Mouse (Mus musculus) forebrain, embryonic 12.5 days (tissue): Measurements from ENCODE around the gene Map2k7. TPM values are rescaled to one million over a fixed set of nuclear protein-coding genes. Genes with fewer than 3 reads are reported as not detected.
A peak's percentile ranks its signal among the peaks of the same experiment; 100 is the strongest.
"Not testable (repeated sequence)": the region's sequence is repeated elsewhere in the genome, so short reads cannot be mapped to it uniquely, and the experiment has no call there.

ENCODE experiments used
- ATAC-seq: fragments of 200-750 bp; cut with Nextera tagmentation; 2 replicates; pipeline ENCODE4 v1.8.0; 2017; ENCODE audit warnings: moderate TSS enrichment; ENCODE audit not compliant: low FRiP score
- H3K27ac ChIP-seq: fragments of 300-500 bp; sonication (generic); 2 replicates; pipeline ENCODE4 v1.5.1; 2016; ENCODE audit warnings: mild to moderate bottlenecking
- H3K27me3 ChIP-seq: fragments of 300-500 bp; sonication (generic); 2 replicates; pipeline ENCODE4 v1.6.1; 2016; ENCODE audit warnings: mild to moderate bottlenecking
- H3K36me3 ChIP-seq: fragments of 300-500 bp; sonication (generic); replicated peaks from 2 replicates; pipeline ENCODE4 v1.6.1; 2016; ENCODE audit warnings: mild to moderate bottlenecking
- H3K4me1 ChIP-seq: fragments of 300-500 bp; sonication (generic); 2 replicates; pipeline ENCODE4 v1.6.1; 2016
- H3K4me2 ChIP-seq: fragments of 300-500 bp; sonication (generic); 2 replicates; pipeline ENCODE4 v1.6.1; 2016; ENCODE audit warnings: mild to moderate bottlenecking, moderate library complexity
- H3K4me3 ChIP-seq: fragments of 300-500 bp; sonication (generic); replicated peaks from 2 replicates; pipeline ENCODE4 v1.5.1; 2016; ENCODE audit warnings: mild to moderate bottlenecking
- H3K9ac ChIP-seq: fragments of 300-500 bp; sonication (generic); 2 replicates; pipeline ENCODE4 v1.6.1; 2016; ENCODE audit warnings: mild to moderate bottlenecking
- H3K9me3 ChIP-seq: fragments of 300-500 bp; sonication (generic); 2 replicates; pipeline ENCODE4 v1.6.1; 2016
- WGBS: fragments of 180-500 bp; shearing (Covaris S2); methylation state at CpG from one replicate; pipeline ENCODE4 v1.1.7; 2016; 5-methylcytosine and 5-hydroxymethylcytosine counted together
- polyA plus RNA-seq: library from polyadenylated mRNA; unstranded; fragments of >200 nt; fragmentation: Nextera tagmentation; extraction: Ambion mirVana; gene quantifications from 2 replicates; pipeline ENCODE4 v1.2.1, GENCODE M21; 2016

The Map2k7 gene
- polyA plus RNA-seq, 1 experiment from 2014 or later, result 36.8 TPM

- Histone ChIP-seq H3K27ac (peak within 1 kb of the TSS; percentile 95), H3K4me1 (peaks cover 48% of the 10 kb centered on the region)
- WGBS, result under 1% methylated on average over 69 of the region's 69 CpGs
These were observed 14.6 kb downstream of the Map2k7 start, which contains the start of gene Snapc2 for GRCm38 (mm10) chr8:4252934-4253841. Gene Snapc2 (plus strand): TSS chr8:4253080.

DNA sequence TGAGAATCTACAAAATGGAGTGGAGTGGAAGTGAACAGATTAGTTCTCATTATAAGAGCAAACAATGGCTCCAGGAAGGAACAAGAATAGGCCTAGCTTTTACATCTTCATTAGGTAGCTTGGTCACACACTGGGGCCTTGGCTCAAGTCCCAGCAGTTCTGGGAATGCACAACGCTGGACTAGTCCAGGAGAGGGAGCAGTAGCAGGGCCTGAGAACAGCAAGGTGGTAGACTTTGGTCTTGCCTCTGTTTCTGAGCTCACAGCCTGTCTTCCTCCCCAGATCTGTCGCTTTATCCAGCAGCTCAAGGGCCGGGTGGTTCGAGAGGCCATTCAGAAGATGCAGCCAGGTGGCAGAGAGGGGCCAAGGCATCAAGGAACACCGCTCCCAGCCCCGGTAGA, 15.5 kb downstream of the Map2k7 start:
- Histone ChIP-seq H3K27me3 (peaks cover 8% of the 10 kb centered on the region; the same call in 1 of the 2 replicates), H3K27ac (peak overlapping the region; percentile 95), H3K4me1 (peaks cover 46% of the 10 kb centered on the region), H3K9me3 (no peaks in the 10 kb centered on the region), H3K4me3 (peak overlapping the region; percentile 88), H3K4me2 (peak overlapping the region; percentile 69), H3K36me3 (peaks cover 38% of the 10 kb centered on the region), H3K9ac (peak overlapping the region; percentile 90; the same call in 1 of the 2 replicates)
- WGBS, result 55% methylated on average over 6 of the region's 6 CpGs
- no peak for ATAC-seq

More at GRCm38 (mm10) chr8:4252934-4253841, 14.6 kb downstream of the Map2k7 start, which contains the start of gene Snapc2:
- Histone ChIP-seq H3K36me3 (peaks cover 39% of the 10 kb centered on the region), H3K4me2 (peak within 1 kb of the TSS; percentile 69), H3K4me3 (peak within 1 kb of the TSS; percentile 88), H3K9me3 (no peaks in the 10 kb centered on the region), H3K9ac (peak within 1 kb of the TSS; percentile 90), H3K27me3 (peaks cover 14% of the 10 kb centered on the region; the same call in 1 of the 2 replicates)
- ATAC-seq, result peak; percentile 90

DNA sequence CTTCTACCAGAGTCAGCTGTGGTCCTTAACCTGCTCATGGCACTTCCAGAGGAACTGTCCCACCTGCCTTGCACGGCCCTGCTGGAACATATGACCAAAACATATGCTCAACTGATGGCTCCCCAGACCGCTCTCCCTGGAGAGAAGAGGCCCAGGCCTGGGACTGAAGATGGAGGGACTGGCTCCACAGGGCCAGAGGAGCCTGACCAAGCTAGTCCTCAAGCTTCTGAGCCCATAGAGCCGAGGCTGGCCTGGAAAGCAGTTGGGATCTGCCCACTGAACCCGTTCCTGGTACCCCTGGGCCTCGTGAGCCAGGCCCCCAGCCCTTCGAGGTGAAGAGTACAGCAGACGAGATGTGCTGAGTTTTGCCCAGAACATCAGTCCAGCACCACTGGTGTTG, 16.9 kb downstream of the Map2k7 start:
- H3K27me3 ChIP-seq, H3K9me3 ChIP-seq, ATAC-seq, H3K4me2 ChIP-seq, H3K27ac ChIP-seq, H3K9ac ChIP-seq, H3K4me3 ChIP-seq: not testable (repeated sequence)
- H3K36me3 ChIP-seq, result peaks cover 43% of the 10 kb centered on the region
- H3K4me1 ChIP-seq, result peaks cover 49% of the 10 kb centered on the region
- WGBS, result 87% methylated on average over 7 of the region's 7 CpGs

DNA sequence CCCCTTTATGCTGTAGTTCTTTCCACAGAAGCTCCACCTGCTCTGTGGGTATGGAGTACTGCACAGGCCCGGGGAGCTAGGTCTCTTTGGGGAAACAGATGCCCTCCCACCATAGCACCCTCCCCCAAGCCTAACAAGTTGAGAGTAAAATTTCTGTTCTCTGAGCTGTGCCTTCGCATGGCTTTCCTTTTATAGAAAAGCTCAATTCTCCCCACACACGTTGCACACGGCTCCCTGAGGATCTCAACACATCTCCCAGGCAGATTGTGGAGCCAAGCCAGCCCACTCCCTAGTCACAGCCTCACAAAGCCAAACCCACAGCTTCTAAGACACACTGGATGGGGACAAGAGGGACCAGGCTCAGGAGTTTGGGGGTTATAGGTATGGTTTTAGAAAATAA, 18.4 kb downstream of the Map2k7 start:
- Histone ChIP-seq H3K4me1 (peaks cover 45% of the 10 kb centered on the region), H3K36me3 (peaks cover 56% of the 10 kb centered on the region), H3K27ac (peak overlapping the region; percentile 43; the same call in 1 of the 2 replicates), H3K9ac (no peak overlapping the region; the same call in 1 of the 2 replicates), H3K4me3 (peak overlapping the region; percentile 83), H3K4me2 (peak overlapping the region; percentile 61), H3K27me3 (no peaks in the 10 kb centered on the region), H3K9me3 (no peaks in the 10 kb centered on the region)
- 77% methylated on average over 4 of the region's 4 CpGs for WGBS
- no peak for ATAC-seq

DNA sequence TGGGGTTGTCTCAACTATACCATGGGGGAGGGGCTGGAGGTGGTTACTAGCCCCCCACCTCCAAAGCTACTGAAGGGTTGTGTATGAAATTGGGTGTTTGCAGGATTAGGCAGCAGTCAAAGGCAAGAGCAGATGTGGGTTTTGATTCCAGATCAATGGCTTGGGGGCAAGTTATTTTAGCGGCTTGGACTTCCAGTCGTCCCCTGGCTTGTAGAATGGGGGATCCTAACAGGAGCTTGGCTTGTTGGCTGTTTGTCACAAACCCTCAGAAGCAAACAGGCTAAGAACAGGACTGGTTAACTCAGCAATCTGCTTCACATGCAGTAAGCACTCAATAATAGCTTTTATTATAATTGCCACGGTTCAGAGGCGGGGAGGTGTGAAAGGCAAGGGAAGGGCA, 18.8 kb downstream of the Map2k7 start:
- Histone ChIP-seq H3K36me3 (peaks cover 61% of the 10 kb centered on the region), H3K4me1 (peaks cover 43% of the 10 kb centered on the region), H3K4me2 (peak overlapping the region; percentile 61), H3K4me3 (peak overlapping the region; percentile 83), H3K27me3 (no peaks in the 10 kb centered on the region), H3K9ac (peak overlapping the region; percentile 90), H3K27ac (peak overlapping the region; percentile 97; the same call in 1 of the 2 replicates), H3K9me3 (no peaks in the 10 kb centered on the region)
- WGBS, result 66% methylated on average over 4 of the region's 4 CpGs
- ATAC-seq, result no peak

DNA sequence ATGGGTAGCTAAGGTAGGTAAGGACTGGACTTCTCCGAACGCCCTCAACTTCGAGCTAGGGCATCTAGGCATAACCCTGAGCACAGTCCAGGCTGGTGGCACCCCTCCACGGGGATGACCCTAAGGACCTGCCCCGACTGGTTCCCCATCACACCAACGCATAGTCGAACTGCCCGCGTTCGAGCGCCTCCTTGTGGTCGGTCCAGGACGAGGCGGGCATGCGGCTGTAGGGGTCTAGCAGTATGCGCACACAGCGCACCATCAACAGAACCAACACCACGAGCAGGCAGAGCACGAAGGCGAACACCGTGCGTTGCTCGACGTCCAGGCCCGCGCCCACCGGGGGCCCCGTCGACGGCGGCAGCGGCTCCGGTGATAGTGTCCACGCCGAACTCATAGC, 19.7 kb downstream of the Map2k7 start:
- ATAC-seq, result peak; percentile 73
- 1% methylated on average over 34 of the region's 35 CpGs for WGBS
- peaks cover 40% of the 10 kb centered on the region for H3K4me1 ChIP-seq
- peak overlapping the region; percentile 97 for H3K27ac ChIP-seq
- peak overlapping the region; percentile 83 for H3K4me3 ChIP-seq
- no peaks in the 10 kb centered on the region for H3K9me3 ChIP-seq
- H3K9ac ChIP-seq, result peak overlapping the region; percentile 90
- H3K36me3 ChIP-seq, result peaks cover 69% of the 10 kb centered on the region
- H3K4me2 ChIP-seq, result peak overlapping the region; percentile 61
- no peaks in the 10 kb centered on the region for H3K27me3 ChIP-seq

DNA sequence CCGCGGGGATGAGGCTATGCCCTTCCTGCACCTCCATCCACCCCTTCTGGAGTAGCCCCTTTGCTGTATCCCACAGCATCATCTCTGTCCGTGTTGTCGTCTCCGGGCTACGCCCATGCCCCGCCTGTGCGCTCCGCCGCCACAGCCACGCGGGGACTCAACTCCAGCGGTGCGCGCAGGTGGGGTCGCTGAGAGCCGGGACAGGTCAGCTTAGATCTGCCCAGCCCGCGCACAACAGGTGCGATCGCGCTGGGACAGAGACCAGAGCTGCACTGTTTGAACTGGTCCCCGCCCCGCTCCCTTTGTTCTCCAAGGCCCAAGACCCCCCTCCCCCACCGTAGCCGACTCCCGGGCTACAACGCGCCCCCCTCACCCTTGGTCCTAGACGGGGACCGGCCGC, 20.1 kb downstream of the Map2k7 start:
- Histone ChIP-seq H3K27me3 (no peaks in the 10 kb centered on the region), H3K4me2 (peak overlapping the region; percentile 61), H3K9me3 (no peaks in the 10 kb centered on the region), H3K36me3 (peaks cover 74% of the 10 kb centered on the region), H3K27ac (peak overlapping the region; percentile 97), H3K4me3 (peak overlapping the region; percentile 83), H3K9ac (peak overlapping the region; percentile 90), H3K4me1 (peaks cover 38% of the 10 kb centered on the region)
- WGBS, result under 1% methylated on average over 30 of the region's 32 CpGs
- ATAC-seq, result peak; percentile 81

DNA sequence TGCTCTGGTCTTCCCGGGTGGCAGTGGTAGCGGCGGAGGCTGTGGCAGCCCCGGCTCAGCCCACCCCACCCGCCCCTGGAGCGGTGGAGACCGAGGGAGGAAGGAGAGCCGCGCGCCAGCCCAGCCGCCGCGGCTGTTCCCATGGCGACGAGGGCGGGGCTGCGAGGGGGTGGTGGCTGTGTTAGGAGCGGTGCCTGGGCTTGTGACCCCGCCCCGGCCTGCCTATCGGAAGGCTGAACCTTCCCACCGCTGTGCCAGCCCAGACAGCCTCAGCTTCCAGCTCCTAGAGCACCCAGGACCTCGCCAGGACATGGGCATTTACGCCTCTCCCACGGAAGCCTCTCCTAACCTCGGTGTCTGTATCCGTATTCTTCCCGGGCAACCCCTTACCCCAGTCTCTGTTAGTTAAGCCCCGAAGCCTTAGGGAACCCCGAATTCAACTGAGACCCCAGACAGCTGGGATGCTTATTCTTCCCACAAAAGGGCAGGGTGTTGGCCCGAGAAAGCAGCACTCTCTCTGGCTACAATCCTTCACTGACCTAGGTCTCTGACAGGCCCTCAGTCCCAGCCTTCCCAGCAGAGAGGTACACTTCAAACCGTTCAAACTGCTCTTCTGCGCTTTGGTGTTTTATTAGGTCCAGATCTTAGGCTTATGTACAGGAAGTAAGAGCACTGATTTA, 20.7 kb downstream of the Map2k7 start, which contains the start of gene Ctxn1:
Gene Ctxn1, minus strand, starts transcription at position 150 of the 680 bp plus-strand sequence.
- peak within 1 kb of the TSS; percentile 61 for H3K4me2 ChIP-seq
- H3K27ac ChIP-seq, result peak within 1 kb of the TSS; percentile 97
- peaks cover 80% of the 10 kb centered on the region for H3K36me3 ChIP-seq
- WGBS, result 7% methylated on average over 33 of the region's 33 CpGs
- ATAC-seq, result peak; percentile 94
- H3K4me1 ChIP-seq, result peaks cover 32% of the 10 kb centered on the region
- no peaks in the 10 kb centered on the region for H3K9me3 ChIP-seq
- peak within 1 kb of the TSS; percentile 83 for H3K4me3 ChIP-seq
- H3K9ac ChIP-seq, result peak within 1 kb of the TSS; percentile 90
- no peaks in the 10 kb centered on the region for H3K27me3 ChIP-seq

DNA sequence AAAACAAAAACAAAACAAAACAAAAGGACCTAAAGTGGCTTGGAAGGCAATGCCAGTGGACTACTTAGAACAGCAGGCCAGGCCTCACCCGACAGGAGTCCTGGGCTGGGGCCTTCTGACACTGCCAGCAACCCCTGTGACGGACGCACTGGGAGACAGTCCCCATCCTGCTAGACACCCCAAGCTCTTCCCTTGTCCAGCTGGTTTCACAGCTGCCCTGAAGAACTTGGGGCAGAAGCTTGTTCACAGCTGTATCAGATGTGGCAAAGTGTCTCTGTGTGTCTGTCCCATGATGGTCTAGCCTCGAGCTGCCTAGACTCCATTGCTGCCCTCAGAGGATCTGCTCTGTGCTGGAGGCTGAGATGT, 21.2 kb downstream of the Map2k7 start:
- Histone ChIP-seq H3K4me1 (peaks cover 29% of the 10 kb centered on the region), H3K27me3 (no peaks in the 10 kb centered on the region), H3K36me3 (peaks cover 80% of the 10 kb centered on the region), H3K27ac (peak overlapping the region; percentile 97), H3K4me3 (no peak overlapping the region; the same call in 1 of the 2 replicates), H3K9me3 (no peaks in the 10 kb centered on the region), H3K9ac (no peak overlapping the region), H3K4me2 (no peak overlapping the region)
- no peak for ATAC-seq
- 83% methylated on average over 4 of the region's 4 CpGs for WGBS

- WGBS, result 89% methylated on average over 8 of the region's 8 CpGs
- no peak overlapping the region for H3K4me3 ChIP-seq
- no peak overlapping the region for H3K4me2 ChIP-seq
- peaks cover 11% of the 10 kb centered on the region for H3K4me1 ChIP-seq
- H3K36me3 ChIP-seq, result peaks cover 86% of the 10 kb centered on the region
- no peak overlapping the region for H3K9ac ChIP-seq
- no peak for ATAC-seq
- no peak overlapping the region for H3K27ac ChIP-seq
- no peaks in the 10 kb centered on the region for H3K9me3 ChIP-seq
- H3K27me3 ChIP-seq, result no peaks in the 10 kb centered on the region
These were observed 24.7 kb downstream of the Map2k7 start for GRCm38 (mm10) chr8:4263105-4263791.

DNA sequence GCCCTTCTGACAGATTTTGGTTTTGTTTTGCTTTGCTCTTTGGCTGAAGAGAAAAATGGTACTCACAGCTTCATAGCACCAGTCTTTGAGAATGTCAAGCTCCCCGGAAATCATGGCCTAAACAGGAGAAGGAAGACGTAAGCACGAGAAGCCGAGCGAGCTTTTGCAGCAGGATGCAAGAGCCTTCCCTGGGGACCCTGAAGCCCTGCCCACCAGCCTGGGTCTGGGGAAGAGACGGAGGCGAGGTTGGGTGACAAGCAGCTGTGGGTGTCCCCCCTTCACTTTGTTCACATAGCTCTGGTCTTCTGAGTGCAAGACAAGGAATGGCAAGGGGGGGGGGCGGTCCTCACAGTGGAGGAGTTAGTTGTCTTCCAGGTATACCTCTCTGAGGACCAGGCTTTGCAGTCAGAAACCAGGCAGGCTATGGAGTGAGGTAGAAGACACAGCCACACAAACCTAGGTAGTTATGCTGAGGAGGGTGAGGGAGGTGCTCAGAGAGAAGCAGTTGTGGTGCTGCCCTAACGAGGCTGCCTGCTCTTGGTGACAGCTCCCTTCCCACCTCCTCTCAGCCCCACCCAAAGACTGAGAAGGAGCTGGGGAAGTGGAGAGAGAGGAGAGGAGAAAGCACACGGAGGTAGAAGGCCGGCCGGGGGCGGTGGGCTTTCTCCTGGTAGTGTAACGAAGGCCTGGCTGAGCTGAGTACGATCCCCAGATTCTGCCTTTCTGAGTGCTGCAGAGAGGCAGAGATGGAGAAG, 26.8 kb downstream of the Map2k7 start:
- ATAC-seq, result no peak
- no peak overlapping the region for H3K4me3 ChIP-seq
- no peaks in the 10 kb centered on the region for H3K27me3 ChIP-seq
- H3K27ac ChIP-seq, result no peak overlapping the region
- H3K4me1 ChIP-seq, result no peaks in the 10 kb centered on the region
- H3K36me3 ChIP-seq, result peaks cover 99% of the 10 kb centered on the region
- H3K4me2 ChIP-seq, result no peak overlapping the region
- H3K9me3 ChIP-seq, result no peaks in the 10 kb centered on the region
- 93% methylated on average over 15 of the region's 15 CpGs for WGBS
- no peak overlapping the region for H3K9ac ChIP-seq
